Mouse (Mus musculus) kidney, adult 8-10 months (tissue): Measurements from ENCODE around the gene Hoxa4.

ENCODE experiments used
- DNase-seq, 2 experiments: peaks; one replicate each; pipeline ENCODE4 v3.0.0; 2022

The Hoxa4 gene

DNA sequence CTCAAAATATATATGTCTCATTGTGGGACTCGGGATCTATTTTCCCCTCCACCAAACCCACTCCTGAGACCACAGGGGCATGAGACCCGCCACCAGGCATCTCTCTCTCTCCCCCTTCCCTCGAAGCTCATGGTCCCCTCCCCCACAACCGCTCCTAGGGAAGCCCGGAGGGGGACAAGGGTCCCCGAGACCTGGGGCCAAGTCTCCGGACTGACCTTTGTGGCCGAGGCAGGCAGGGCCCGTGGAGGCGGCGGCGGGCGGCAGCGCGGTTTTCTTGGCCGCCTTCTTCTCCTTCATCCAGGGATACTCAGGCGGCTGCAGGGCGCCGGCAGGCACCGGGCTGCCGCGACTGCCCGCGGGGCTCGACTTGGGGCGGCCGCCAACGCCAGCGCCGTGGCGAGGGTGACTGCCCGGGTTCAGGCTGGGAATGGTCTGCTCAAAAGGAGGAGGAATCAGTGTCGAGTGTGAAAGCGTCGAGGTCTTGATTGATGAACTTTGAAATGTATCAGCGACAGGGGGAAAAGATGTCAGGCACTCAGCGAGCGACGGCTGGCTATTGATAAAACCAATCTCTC lies 27.4 kb downstream of the Hoxa4 start:
- DNase-seq = no peak

GRCm38 (mm10) chr6:52163366-52164031 lies 28.1 kb downstream of the Hoxa4 start:
- no peak for DNase-seq

DNA sequence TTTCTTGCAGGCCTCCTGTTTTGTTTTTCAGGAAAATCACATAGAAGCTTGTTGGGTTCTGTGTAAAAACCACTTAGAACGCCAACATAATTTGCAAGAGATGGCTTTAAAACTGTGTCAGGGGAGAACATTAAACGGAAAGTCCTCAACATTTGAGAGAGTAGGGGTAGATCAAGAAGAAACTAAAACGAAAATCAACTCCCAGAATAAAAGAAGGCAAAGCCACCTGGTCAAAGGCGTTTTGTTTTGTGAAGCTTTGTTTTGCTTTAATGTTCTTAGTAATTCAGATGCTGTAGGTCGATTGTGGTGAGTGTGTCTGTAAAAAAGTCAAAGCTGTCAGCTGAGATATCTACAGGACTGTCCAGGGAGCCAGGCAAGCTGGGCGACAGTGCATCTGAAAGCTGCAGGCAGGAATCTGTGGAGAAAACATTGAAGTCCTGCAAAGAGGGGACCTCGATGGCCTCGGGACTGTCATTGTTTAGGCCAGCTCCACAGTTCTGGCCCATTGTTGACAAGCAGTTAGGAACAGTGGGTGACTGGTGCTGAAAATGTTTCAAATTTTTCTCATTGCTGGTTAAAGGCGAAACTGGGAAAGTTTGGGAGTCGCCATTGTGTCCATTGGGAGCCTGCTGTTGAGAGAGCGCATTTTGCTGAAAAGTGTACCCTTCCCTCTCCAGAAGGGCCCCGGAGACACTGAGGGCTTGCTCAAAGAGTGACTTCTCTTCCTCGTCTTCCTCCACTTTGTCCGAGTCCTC lies 28.8 kb downstream of the Hoxa4 start:
- no peak for DNase-seq

DNA sequence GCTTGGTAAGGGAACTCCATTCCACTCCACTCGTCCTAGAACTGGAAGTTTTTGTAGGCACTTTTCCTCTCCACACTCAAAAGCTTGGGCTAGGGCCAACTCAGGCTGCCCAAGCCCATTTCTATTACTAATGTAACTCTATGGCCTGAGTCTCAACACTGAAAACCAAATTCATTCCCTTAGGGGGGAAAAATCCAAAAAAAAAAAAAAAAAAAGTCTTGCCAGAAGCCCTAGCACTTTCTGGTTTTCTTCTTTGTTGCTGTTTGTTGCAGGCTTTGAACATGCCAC lies 29.5 kb downstream of the Hoxa4 start:
- DNase-seq = no peak

DNA sequence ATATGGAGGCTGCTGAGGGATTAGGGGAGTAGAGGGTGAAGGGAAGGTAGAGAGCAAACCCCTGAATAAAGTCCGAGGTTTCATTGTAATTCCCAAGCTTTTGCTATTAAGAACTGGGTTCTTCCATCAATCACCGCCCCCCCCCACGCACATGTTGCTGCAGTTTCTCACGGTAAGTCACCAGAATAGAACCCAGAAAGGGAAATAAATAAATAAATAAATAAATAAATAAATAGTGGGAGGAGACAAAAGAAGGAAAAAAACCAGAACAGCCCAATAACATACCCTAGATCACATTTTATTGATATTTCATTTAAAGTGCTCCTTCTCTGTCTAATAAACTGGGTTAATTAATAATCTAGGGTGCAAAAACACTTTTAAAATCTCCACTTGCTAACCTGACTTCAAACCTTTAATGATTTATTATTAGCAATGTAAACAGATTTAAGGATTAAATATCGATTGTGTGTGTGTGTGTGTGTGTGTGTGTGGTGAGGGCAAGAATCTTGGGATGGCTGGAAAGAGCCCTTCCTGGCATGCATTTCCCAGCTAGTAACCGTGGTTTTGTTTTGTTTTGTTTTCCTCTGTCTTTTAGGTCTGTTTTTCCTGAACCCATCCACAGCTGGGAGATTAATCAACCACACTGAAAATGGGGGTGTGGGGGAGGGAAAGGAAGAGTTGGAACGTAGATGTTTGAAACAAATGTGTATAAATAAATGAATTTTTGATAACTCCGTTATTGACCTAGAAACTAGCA lies 30.0 kb downstream of the Hoxa4 start:
- DNase-seq = no peak

- DNase-seq = peak; percentile 77 to 80
These were observed 30.8 kb downstream of the Hoxa4 start for GRCm38 (mm10) chr6:52160511-52161335.

DNA sequence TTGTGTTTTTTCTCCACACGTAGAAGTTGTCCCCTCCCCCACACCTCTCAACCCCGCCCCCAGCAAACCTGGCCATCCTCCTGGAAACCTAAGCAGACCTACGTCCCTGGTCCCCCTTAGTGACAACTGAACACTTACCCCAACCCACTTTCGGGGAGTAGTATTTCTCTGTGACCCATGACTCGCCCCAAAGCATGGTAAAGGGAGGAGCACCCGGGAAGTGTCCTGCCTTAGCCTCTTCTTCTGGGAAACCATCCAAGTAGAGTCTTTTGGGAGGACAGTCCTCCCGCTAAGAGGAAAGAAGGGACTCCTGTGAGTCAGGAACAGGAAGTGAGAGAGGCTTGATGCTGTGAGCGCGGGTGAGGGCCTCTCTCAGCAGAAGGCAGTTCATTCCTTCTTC lies 31.6 kb downstream of the Hoxa4 start:
- DNase-seq = no peak

GRCm38 (mm10) chr6:52159164-52159761 lies 32.3 kb downstream of the Hoxa4 start:
- no peak for DNase-seq

- DNase-seq = peak; percentile 88 to 89
These were observed 33.1 kb downstream of the Hoxa4 start, which contains the start of gene Hoxa1 for GRCm38 (mm10) chr6:52158276-52159051. TSS of gene Hoxa1 (minus strand) at chr6:52158317.

DNA sequence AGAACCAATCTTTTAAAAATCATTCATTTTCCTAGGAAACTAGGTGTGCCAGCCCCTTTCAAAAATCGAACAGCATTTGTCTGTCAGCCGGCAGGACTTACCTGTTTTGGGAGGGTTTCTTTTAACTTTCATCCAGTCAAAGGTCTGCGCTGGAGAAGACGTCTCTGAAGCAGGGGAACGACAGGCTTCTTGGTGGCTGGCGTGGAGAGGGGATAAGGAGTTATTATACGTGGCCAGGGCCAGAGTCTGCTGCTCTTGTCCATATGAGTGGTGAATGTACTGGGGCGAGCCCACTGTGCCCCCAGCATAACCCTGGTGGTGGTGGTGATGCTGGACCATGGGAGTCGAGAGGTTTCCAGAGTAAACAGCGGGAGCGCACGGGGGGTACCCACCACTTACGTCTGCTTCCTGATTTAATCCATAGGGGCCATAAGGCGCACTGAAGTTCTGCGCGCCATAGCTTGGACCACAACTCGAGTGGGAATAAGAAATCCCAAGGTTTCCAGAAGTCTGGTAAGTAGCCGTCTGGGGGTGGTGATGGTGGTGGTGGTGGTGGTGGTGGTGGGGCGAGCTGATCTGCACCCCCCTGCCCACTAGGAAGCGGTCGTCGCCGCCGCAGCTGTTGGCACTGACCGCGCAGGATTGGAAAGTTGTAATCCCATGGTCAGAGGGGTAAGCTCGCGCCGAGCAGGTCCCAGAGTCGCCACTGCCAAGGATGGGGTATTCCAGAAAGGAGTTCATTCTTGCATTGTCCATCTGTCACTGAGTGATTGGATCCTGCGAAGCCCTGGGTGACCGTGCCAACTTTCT lies 33.9 kb downstream of the Hoxa4 start:
- DNase-seq = no peak

- DNase-seq = no peak
These were observed 34.9 kb downstream of the Hoxa4 start for GRCm38 (mm10) chr6:52156551-52157200.

GRCm38 (mm10) chr6:52155471-52155870 lies 36.1 kb downstream of the Hoxa4 start:
- no peak for DNase-seq

DNA sequence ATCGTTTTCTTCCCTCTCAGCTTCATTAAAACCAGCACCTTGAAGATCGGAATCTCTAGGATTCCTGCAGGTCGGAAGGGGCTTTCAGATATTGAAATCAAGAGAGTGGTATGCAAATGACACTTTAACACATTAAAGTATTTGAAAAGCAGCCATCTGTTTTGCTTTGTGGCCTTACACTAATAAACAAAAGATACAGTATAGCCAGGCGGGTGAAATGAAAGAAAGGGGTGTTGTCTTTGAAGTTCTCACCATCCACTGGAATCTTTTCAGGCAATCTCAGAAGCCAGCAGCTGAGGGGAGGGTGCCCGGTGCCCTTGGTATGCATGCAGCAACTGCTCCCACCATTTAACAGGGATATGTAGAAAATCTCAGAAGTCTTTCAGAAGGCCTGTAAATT lies 37.5 kb downstream of the Hoxa4 start:
- no peak for DNase-seq

GRCm38 (mm10) chr6:52153270-52153669 lies 38.3 kb downstream of the Hoxa4 start:
- no peak for DNase-seq

DNA sequence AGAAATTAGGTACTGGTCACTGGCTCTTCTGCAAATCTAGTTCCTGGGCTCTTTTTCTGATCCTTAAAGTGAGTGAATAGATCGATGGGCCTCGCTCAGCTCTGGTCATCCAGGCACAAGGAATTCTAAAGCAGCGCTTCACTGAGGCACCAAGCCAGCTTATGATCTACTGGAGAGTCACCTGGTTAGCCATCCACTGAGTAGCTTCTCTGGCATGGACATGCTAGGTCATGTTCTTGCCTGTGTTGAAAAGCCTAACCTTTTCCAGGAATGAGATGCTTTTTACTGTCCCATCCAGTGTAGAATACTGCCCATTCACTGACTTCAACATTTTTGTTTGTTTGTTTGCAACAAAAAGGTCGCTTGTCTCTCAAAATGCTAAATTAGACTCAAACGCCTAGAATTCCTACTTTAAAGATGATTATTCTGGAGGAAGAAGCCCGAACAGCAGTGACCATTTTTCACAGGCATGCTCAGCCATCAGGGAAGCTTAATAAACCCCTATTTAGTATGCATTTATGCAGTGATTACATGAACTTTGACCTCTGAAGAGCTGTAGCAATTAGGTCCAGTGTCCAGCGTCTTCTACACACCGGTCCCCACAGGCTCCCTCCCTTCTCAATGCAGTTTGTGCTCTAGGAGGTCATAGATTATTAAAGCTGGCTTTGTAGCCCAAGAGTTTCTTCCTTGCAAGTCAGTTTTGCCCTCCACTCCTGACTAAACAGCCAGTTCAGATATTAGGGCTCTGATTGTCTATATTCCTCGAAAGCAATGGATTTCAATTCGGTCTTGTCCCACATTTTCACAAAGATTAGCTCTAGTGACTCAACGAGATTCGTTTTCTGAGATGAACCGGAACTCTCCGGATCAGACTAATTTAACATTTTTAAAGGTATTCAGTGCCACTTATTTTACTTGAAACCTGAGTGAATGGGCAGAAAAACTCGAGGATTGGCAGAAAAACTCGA lies 39.0 kb downstream of the Hoxa4 start:
- no peak for DNase-seq

DNA sequence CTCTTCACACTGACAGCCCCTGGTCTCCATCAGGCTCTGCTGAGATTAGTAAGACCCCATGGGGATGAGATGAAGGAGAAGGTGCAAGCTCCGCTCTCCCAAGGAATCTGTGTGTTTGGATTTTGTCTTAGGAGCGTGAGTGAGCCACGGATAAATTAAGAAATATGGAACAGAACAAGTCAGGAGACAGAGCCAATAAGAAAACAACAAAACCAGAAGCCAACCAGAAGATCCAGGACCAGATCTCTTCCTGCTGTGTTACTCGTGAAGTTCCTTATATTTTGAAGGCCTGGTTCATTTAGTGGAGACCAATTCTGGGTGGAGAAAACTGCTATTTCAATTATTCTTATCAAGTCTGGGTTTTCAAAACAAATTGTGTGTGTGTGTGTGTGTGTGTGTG lies 40.0 kb downstream of the Hoxa4 start:
- DNase-seq = no peak

- DNase-seq = no peak
These were observed 41.1 kb downstream of the Hoxa4 start for GRCm38 (mm10) chr6:52150401-52150966.
